Mouse (Mus musculus) hindbrain, embryonic 16.5 days (tissue): Measurements from ENCODE around the gene Pih1d1. TPM values are rescaled to one million over a fixed set of nuclear protein-coding genes. Genes with fewer than 3 reads are reported as not detected.
"Not testable (repeated sequence)": the region's sequence is repeated elsewhere in the genome, so short reads cannot be mapped to it uniquely, and the experiment has no call there.

ENCODE experiments used
- ATAC-seq: fragments of 200-750 bp; cut with Nextera tagmentation; 2 replicates; pipeline ENCODE4 v1.8.0; 2017; ENCODE audit warnings: moderate TSS enrichment, moderate library complexity
- H3K27ac ChIP-seq: fragments of 300-500 bp; sonication (generic); 2 replicates; pipeline ENCODE4 v1.5.1; 2014; ENCODE audit warnings: low read depth, mild to moderate bottlenecking, control low read depth, low read length, moderate library complexity
- H3K27me3 ChIP-seq: fragments of 300-500 bp; sonication (generic); replicated peaks from 2 replicates; pipeline ENCODE4 v1.6.1; 2014; ENCODE audit warnings: low read length; ENCODE audit not compliant: control insufficient read depth, insufficient read depth
- H3K36me3 ChIP-seq: fragments of 300-500 bp; sonication (generic); 2 replicates; pipeline ENCODE4 v1.6.1; 2014; ENCODE audit warnings: mild to moderate bottlenecking, low read length, moderate library complexity, mixed read lengths; ENCODE audit not compliant: control insufficient read depth, insufficient read depth
- H3K4me1 ChIP-seq: fragments of 300-500 bp; sonication (generic); 2 replicates; pipeline ENCODE4 v1.6.1; 2014; ENCODE audit warnings: low read depth, low read length; ENCODE audit not compliant: control insufficient read depth, insufficient read depth
- H3K4me2 ChIP-seq: fragments of 300-500 bp; sonication (generic); 2 replicates; pipeline ENCODE4 v1.6.1; 2014; ENCODE audit warnings: mild to moderate bottlenecking, low read length, control low read depth, moderate library complexity
- H3K4me3 ChIP-seq: fragments of 300-500 bp; sonication (generic); 2 replicates; pipeline ENCODE4 v1.5.1; 2014; ENCODE audit warnings: mild to moderate bottlenecking, low read length, control low read depth, moderate library complexity
- H3K9ac ChIP-seq: fragments of 300-500 bp; sonication (generic); 2 replicates; pipeline ENCODE4 v1.6.1; 2014; ENCODE audit warnings: low read depth, mild to moderate bottlenecking, control low read depth, low read length, moderate library complexity
- H3K9me3 ChIP-seq: fragments of 300-500 bp; sonication (generic); 2 replicates; pipeline ENCODE4 v1.6.1; 2014; ENCODE audit warnings: mild to moderate bottlenecking, low read length, moderate library complexity; ENCODE audit not compliant: control insufficient read depth
- WGBS: fragments of 180-500 bp; shearing (Covaris S2); extraction: QIAGEN DNeasy Blood & Tissue Kit; methylation state at CpG from one replicate; pipeline ENCODE4 v1.1.7; 2014; 5-methylcytosine and 5-hydroxymethylcytosine counted together
- polyA plus RNA-seq: library from polyadenylated mRNA; unstranded; fragments of >200 nt; fragmentation: Nextera tagmentation; extraction: Ambion mirVana; gene quantifications from 2 replicates; pipeline ENCODE4 v1.2.1, GENCODE M21; 2015

Gene Pih1d1
- polyA plus RNA-seq, 1 experiment from 2014 or later = 97.6 TPM

- Histone ChIP-seq H3K9ac (no peak overlapping the region), H3K4me1 (peaks cover 39% of the 10 kb centered on the region), H3K36me3 (peaks cover 43% of the 10 kb centered on the region), H3K4me3 (no peak overlapping the region), H3K27ac (peak overlapping the region; percentile 60; the same call in 1 of the 2 replicates), H3K4me2 (peak overlapping the region; percentile 52), H3K9me3 (no peaks in the 10 kb centered on the region), H3K27me3 (no peaks in the 10 kb centered on the region)
- no peak for ATAC-seq
- WGBS = 21% methylated on average over 7 of the region's 7 CpGs
Measured at GRCm38 (mm10) chr7:45125144-45125600, 28.9 kb upstream of the Pih1d1 start.

GRCm38 (mm10) chr7:45125649-45126048 is 28.5 kb upstream of the Pih1d1 start:
- H3K36me3 ChIP-seq = peaks cover 41% of the 10 kb centered on the region
- not testable (repeated sequence) for H3K27ac ChIP-seq, ATAC-seq, H3K9me3 ChIP-seq, H3K27me3 ChIP-seq, H3K9ac ChIP-seq, H3K4me2 ChIP-seq, H3K4me3 ChIP-seq
- H3K4me1 ChIP-seq = peaks cover 39% of the 10 kb centered on the region
- 59% methylated on average over 5 of the region's 5 CpGs for WGBS

DNA sequence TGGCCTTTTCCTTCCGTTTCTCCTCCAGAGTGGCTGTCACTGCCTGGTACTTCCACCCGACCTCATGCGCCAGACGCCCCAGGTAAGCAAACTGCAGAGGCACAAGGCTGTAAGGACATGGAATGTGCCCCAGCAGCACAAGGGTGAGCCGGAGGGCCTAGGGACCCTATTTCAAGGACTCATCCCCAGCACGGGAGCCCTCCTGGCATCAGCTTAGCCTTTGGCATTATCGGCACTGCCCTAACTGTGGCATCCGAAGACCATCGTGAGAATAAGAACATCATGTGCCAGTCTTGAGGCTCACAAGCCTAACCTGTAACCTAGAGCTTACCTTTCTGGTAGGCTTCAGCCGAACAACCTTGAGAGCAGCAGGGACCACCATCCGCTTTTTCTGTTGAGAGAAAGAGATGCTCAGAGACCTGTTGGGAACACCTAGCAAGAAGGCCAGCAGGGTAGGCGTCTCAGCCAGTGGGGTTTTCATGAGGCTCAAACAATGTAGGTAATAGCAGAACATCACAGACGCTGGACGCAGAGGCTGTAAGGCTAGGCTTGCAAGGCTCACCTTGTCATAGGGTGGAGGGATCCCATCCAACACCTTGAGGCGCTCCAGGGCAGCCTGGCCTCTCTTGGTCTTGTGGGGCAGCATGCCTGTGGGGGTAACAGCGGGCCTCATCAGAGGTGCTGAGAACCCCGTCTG is 27.8 kb upstream of the Pih1d1 start:
- Histone ChIP-seq H3K36me3 (peaks cover 36% of the 10 kb centered on the region), H3K9ac (peak overlapping the region; percentile 13; the same call in 1 of the 2 replicates), H3K4me2 (peak overlapping the region; percentile 83), H3K27me3 (no peaks in the 10 kb centered on the region), H3K9me3 (no peaks in the 10 kb centered on the region), H3K4me3 (no peak overlapping the region), H3K27ac (peak overlapping the region; percentile 18; the same call in 1 of the 2 replicates), H3K4me1 (peaks cover 39% of the 10 kb centered on the region)
- WGBS = 81% methylated on average over 17 of the region's 17 CpGs
- no peak for ATAC-seq

- WGBS = 50% methylated on average over 21 of the region's 21 CpGs
- Histone ChIP-seq H3K9ac (peak overlapping the region; percentile 100), H3K4me1 (peaks cover 37% of the 10 kb centered on the region)
Measured at GRCm38 (mm10) chr7:45126844-45127699, 27.0 kb upstream of the Pih1d1 start.

GRCm38 (mm10) chr7:45127700-45128224 is 26.3 kb upstream of the Pih1d1 start:
- 0% methylated on average over 6 of the region's 6 CpGs for WGBS
- Histone ChIP-seq H3K4me2 (peak overlapping the region; percentile 83), H3K27ac (peak overlapping the region; percentile 91), H3K27me3 (no peaks in the 10 kb centered on the region), H3K9ac (peak overlapping the region; percentile 100), H3K36me3 (peaks cover 22% of the 10 kb centered on the region), H3K4me3 (peak overlapping the region; percentile 89), H3K9me3 (no peaks in the 10 kb centered on the region), H3K4me1 (peaks cover 33% of the 10 kb centered on the region)
- no peak for ATAC-seq

More at GRCm38 (mm10) chr7:45126844-45127699, 27.0 kb upstream of the Pih1d1 start:
- Histone ChIP-seq H3K36me3 (peaks cover 28% of the 10 kb centered on the region), H3K27me3 (no peaks in the 10 kb centered on the region), H3K4me2 (peak overlapping the region; percentile 83), H3K9me3 (no peaks in the 10 kb centered on the region), H3K27ac (peak overlapping the region; percentile 18; the same call in 1 of the 2 replicates), H3K4me3 (peak overlapping the region; percentile 89)
- ATAC-seq = no peak

GRCm38 (mm10) chr7:45128624-45129246 is 25.4 kb upstream of the Pih1d1 start, which contains the start of gene Rpl13a:
TSS of gene Rpl13a (minus strand) at chr7:45128761.
- Histone ChIP-seq H3K4me2 (peak within 1 kb of the TSS; percentile 83), H3K27ac (peak within 1 kb of the TSS; percentile 91), H3K4me3 (peak within 1 kb of the TSS; percentile 89), H3K27me3 (no peaks in the 10 kb centered on the region), H3K9ac (peak within 1 kb of the TSS; percentile 100), H3K36me3 (peaks cover 18% of the 10 kb centered on the region), H3K4me1 (peaks cover 27% of the 10 kb centered on the region), H3K9me3 (no peaks in the 10 kb centered on the region)
- WGBS = under 1% methylated on average over 48 of the region's 48 CpGs
- peak; percentile 95 for ATAC-seq

DNA sequence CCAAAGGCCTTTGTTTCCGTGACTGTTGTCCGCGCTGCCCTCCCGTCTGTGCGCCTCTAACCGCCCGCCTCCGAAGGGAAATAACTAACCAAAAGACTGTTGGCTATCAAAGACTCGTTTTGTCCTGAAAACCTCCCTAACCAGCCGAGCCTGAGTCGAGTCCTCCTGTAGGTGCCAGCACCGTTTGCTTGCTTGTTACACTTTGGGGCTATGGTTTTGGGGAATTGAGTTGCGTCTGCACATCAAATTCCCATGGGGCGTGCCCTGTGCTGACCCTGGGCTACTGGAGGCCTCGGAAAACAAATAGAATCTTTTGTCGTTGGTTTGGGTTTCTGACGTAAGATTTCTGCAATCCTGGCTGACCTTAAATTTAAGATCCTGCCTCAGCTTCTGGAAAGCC is 24.8 kb upstream of the Pih1d1 start:
- Histone ChIP-seq H3K27me3 (no peaks in the 10 kb centered on the region), H3K36me3 (peaks cover 18% of the 10 kb centered on the region), H3K4me1 (peaks cover 27% of the 10 kb centered on the region), H3K9me3 (no peaks in the 10 kb centered on the region), H3K4me2 (peak overlapping the region; percentile 62), H3K27ac (peak overlapping the region; percentile 91), H3K4me3 (peak overlapping the region; percentile 51), H3K9ac (peak overlapping the region; percentile 71)
- 1% methylated on average over 17 of the region's 17 CpGs for WGBS
- ATAC-seq = no peak

DNA sequence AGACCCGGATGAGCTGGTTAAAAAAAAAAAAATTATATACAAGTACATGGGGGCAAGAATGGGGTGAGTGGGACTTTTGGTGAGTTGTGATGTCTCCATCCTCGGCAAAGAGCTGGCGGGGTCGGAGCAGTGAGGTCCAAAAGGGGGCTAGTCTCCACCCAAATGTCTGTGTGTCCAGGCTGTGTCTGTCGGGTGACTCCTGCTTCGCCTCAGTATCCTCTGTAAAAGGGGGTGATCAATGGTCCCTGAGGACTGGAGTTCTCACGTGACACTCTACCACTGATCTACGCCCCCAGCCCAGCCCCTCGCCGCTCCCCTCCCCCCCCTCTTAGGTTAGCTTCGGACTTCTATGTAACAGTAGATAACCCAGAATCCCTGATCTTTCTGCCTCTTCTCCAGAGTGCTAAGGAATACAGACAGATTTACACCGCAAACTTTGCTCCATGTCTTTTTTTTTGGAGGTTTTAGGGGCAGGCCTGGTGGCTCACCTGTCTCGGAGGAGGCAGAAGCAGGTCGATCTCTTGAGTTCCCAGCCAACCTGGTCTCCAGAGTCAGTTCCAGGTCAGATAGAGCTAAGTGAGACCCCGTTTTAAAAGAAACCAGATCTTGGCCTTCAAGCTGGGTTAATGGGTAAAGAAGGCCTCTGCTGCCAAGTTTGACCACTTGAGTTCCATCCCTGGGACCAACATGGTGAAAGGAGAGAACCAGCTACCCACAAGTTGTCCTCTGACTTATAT is 24.2 kb upstream of the Pih1d1 start:
- H3K4me3 ChIP-seq = peak overlapping the region; percentile 51
- H3K27ac ChIP-seq = peak overlapping the region; percentile 91
- H3K4me1 ChIP-seq = peaks cover 24% of the 10 kb centered on the region
- H3K9ac ChIP-seq = peak overlapping the region; percentile 71; the same call in 1 of the 2 replicates
- no peaks in the 10 kb centered on the region for H3K9me3 ChIP-seq
- WGBS = 52% methylated on average over 15 of the region's 15 CpGs
- ATAC-seq = no peak
- peak overlapping the region; percentile 62 for H3K4me2 ChIP-seq
- H3K27me3 ChIP-seq = no peaks in the 10 kb centered on the region
- peaks cover 18% of the 10 kb centered on the region for H3K36me3 ChIP-seq
